Comparison of ENCODE assay signal across 15 mouse cellular contexts in genomic region chr10:43791525-43792021, GRCm38 (mm10).
DNase-seq lines count a peak whose midpoint lies in the region; ATAC-seq and TF ChIP-seq lines count a peak whose summit lies in the region.
"Had no signal": no experiment of that assay in that cellular context is flagged by ENCODE, and none has a peak within 500 bp of the region (broad histone marks: within the 10 kb centered on the region; RNA-seq: fewer than 3 reads in every experiment).

No protein-coding gene starts in this region.

- no peak overlapping the region for H3K27ac ChIP-seq in midbrain, embryonic 10.5 days (replicated peaks)
- H3K27ac ChIP-seq in midbrain, postnatal 0 days (ENCODE audit: low read depth, low read length), result no peak overlapping the region
- H3K27ac ChIP-seq in liver, embryonic 12.5 days, result peak overlapping the region; percentile 88
- H3K27ac ChIP-seq: embryonic facial prominence, embryonic 10.5 days; heart, embryonic 15.5 days; hindbrain, embryonic 10.5 days; kidney, embryonic 15.5 days; limb, embryonic 13.5 days had no signal

- H3K9me3 ChIP-seq in midbrain, embryonic 10.5 days (replicated peaks), result no peaks in the 10 kb centered on the region
- no peaks in the 10 kb centered on the region for H3K9me3 ChIP-seq in midbrain, postnatal 0 days (ENCODE audit: low read length)
- no peaks in the 10 kb centered on the region for H3K9me3 ChIP-seq in liver, embryonic 12.5 days (replicated peaks)
- H3K9me3 ChIP-seq: embryonic facial prominence, embryonic 10.5 days; heart, embryonic 15.5 days; hindbrain, embryonic 10.5 days; kidney, embryonic 15.5 days; limb, embryonic 13.5 days had no signal

- TF ChIP-seq CTCF in midbrain, postnatal 0 days (IDR thresholded peaks at IDR 0.05), result no peak

- no peaks in the 10 kb centered on the region for H3K36me3 ChIP-seq in midbrain, embryonic 10.5 days
- H3K36me3 ChIP-seq in midbrain, postnatal 0 days (ENCODE audit: insufficient read depth, low read length), result no peaks in the 10 kb centered on the region
- H3K36me3 ChIP-seq in liver, embryonic 12.5 days, result no peaks in the 10 kb centered on the region
- H3K36me3 ChIP-seq: embryonic facial prominence, embryonic 10.5 days; heart, embryonic 15.5 days; hindbrain, embryonic 10.5 days; kidney, embryonic 15.5 days; limb, embryonic 13.5 days had no signal

- no peaks in the 10 kb centered on the region for H3K27me3 ChIP-seq in midbrain, embryonic 10.5 days (ENCODE audit: low read depth, poor library complexity, severe bottlenecking)
- H3K27me3 ChIP-seq in midbrain, postnatal 0 days (ENCODE audit: insufficient read depth, low read length), result no peaks in the 10 kb centered on the region
- H3K27me3 ChIP-seq in liver, embryonic 12.5 days (replicated peaks), result no peaks in the 10 kb centered on the region
- H3K27me3 ChIP-seq: heart, embryonic 15.5 days; kidney, embryonic 15.5 days; limb, embryonic 13.5 days had no signal

- peak; percentile 6 for DNase-seq in midbrain, embryonic 10.5 days (ENCODE audit: low spot score)
- no peak for DNase-seq in midbrain, postnatal 0 days (ENCODE audit: low spot score)
- peak; percentile 56 for DNase-seq in c-Kit-positive CD71-positive TER-119-negative erythroid progenitor cells, embryonic 14.5 days (ENCODE audit: low read depth)
- peak; percentile 59 to 74 for DNase-seq in spleen, postnatal 10 days (ENCODE audit: low spot score in 2 of 2)
- no peak for DNase-seq in left cerebral cortex, adult 11 months (ENCODE audit: low spot score)
- no peak for DNase-seq in thymus, postnatal 25 days
- DNase-seq in heart, adult 18-20 months, result no peak
- DNase-seq: cerebellum, postnatal 14 days had no signal

- no peak overlapping the region for H3K9ac ChIP-seq in midbrain, postnatal 0 days (replicated peaks; ENCODE audit: low read length, poor library complexity, severe bottlenecking)
- H3K9ac ChIP-seq in liver, embryonic 12.5 days, result peak overlapping the region; percentile 47
- H3K9ac ChIP-seq: heart, embryonic 15.5 days; kidney, embryonic 15.5 days; limb, embryonic 13.5 days had no signal

- no peak for ATAC-seq in midbrain, postnatal 0 days (ENCODE audit: low FRiP score)
- peak; percentile 98 for ATAC-seq in liver, embryonic 12.5 days
- ATAC-seq: lung, postnatal 0 days had no signal

- H3K4me1 ChIP-seq in midbrain, embryonic 10.5 days, result no peaks in the 10 kb centered on the region
- H3K4me1 ChIP-seq in midbrain, postnatal 0 days (ENCODE audit: insufficient read depth, low read length), result no peaks in the 10 kb centered on the region
- H3K4me1 ChIP-seq in liver, embryonic 12.5 days, result peaks cover 60% of the 10 kb centered on the region
- H3K4me1 ChIP-seq: heart, embryonic 15.5 days; hindbrain, embryonic 10.5 days; limb, embryonic 13.5 days had no signal

- H3K4me2 ChIP-seq in midbrain, postnatal 0 days (ENCODE audit: low read depth, low read length, poor library complexity, severe bottlenecking), result no peak overlapping the region
- peak overlapping the region; percentile 45 for H3K4me2 ChIP-seq in liver, embryonic 12.5 days
- H3K4me2 ChIP-seq: heart, embryonic 15.5 days; kidney, embryonic 15.5 days; limb, embryonic 13.5 days had no signal

- H3K4me3 ChIP-seq in midbrain, embryonic 10.5 days, result no peak overlapping the region
- no peak overlapping the region for H3K4me3 ChIP-seq in midbrain, postnatal 0 days (ENCODE audit: low read depth, low read length)
- no peak overlapping the region for H3K4me3 ChIP-seq in liver, embryonic 12.5 days
- H3K4me3 ChIP-seq: embryonic facial prominence, embryonic 10.5 days; heart, embryonic 15.5 days; hindbrain, embryonic 10.5 days; kidney, embryonic 15.5 days; limb, embryonic 13.5 days had no signal

- WGBS in midbrain, embryonic 10.5 days, result 90% methylated on average over 4 of the region's 4 CpGs
- 92% methylated on average over 4 of the region's 4 CpGs for WGBS in midbrain, postnatal 0 days
- WGBS in liver, embryonic 12.5 days (ENCODE audit: insufficient replicate concordance), result 39% methylated on average over 4 of the region's 4 CpGs

Comparison
In these comparisons a context has a peak if more than half of its experiments do, and no peak if none do; other contexts are left out.
1. DNase-seq: peak in midbrain, embryonic 10.5 days (single experiment), c-Kit-positive CD71-positive TER-119-negative erythroid progenitor cells, embryonic 14.5 days (single experiment) and spleen, postnatal 10 days (2 of 2); none in midbrain, postnatal 0 days (single experiment), left cerebral cortex, adult 11 months (single experiment), thymus, postnatal 25 days (single experiment) and heart, adult 18-20 months (0 of 2).